Mouse (Mus musculus): ENCODE data around the gene Adra2b. TPM values are rescaled to one million over a fixed set of nuclear protein-coding genes. Genes with fewer than 3 reads are reported as not detected.

The Adra2b gene
- polyA plus RNA-seq, 1 experiment from 2014 or later = 1.9 TPM

GRCm38 (mm10) chr2:127391323-127391722 is 28.3 kb downstream of the Adra2b start:
- Histone ChIP-seq H3K27ac (replicated peaks; ENCODE audit: low read depth, low read length) (no peak overlapping the region), H3K36me3 (replicated peaks; ENCODE audit: control insufficient read depth, insufficient read depth, low read depth, low read length) (no peaks in the 10 kb centered on the region), H3K4me3 (ENCODE audit: low read depth, low read length) (no peak overlapping the region), H3K4me2 (ENCODE audit: low read depth, low read length) (no peak overlapping the region), H3K9me3 (replicated peaks; ENCODE audit: control insufficient read depth, low read length) (no peaks in the 10 kb centered on the region), H3K9ac (replicated peaks; ENCODE audit: low read length) (no peak overlapping the region), H3K27me3 (ENCODE audit: control insufficient read depth, insufficient read depth, low read length) (no peaks in the 10 kb centered on the region), H3K4me1 (ENCODE audit: control insufficient read depth, insufficient read depth, low read length) (no peaks in the 10 kb centered on the region)
- ATAC-seq (replicated peaks; ENCODE audit: insufficient number of reproducible peaks, low FRiP score, low TSS enrichment, low read depth) = no peak
- 79% methylated on average over 3 of the region's 3 CpGs for WGBS
- DNase-seq (ENCODE audit: low spot score) = no peak

GRCm38 (mm10) chr2:127394606-127395161 is 31.7 kb downstream of the Adra2b start:
- H3K27me3 ChIP-seq (ENCODE audit: control insufficient read depth, insufficient read depth, low read length) = no peaks in the 10 kb centered on the region
- H3K4me2 ChIP-seq (ENCODE audit: low read depth, low read length) = no peak overlapping the region
- WGBS = 82% methylated on average over 5 of the region's 5 CpGs
- DNase-seq (ENCODE audit: low spot score) (no peak), ATAC-seq (replicated peaks; ENCODE audit: insufficient number of reproducible peaks, low FRiP score, low TSS enrichment, low read depth) (no peak)
- no peak overlapping the region for H3K9ac ChIP-seq (replicated peaks; ENCODE audit: low read length)
- no peak overlapping the region for H3K4me3 ChIP-seq (ENCODE audit: low read depth, low read length)
- no peaks in the 10 kb centered on the region for H3K36me3 ChIP-seq (replicated peaks; ENCODE audit: control insufficient read depth, insufficient read depth, low read depth, low read length)
- H3K9me3 ChIP-seq (replicated peaks; ENCODE audit: control insufficient read depth, low read length) = no peaks in the 10 kb centered on the region
- no peak overlapping the region for H3K27ac ChIP-seq (replicated peaks; ENCODE audit: low read depth, low read length)
- H3K4me1 ChIP-seq (ENCODE audit: control insufficient read depth, insufficient read depth, low read length) = no peaks in the 10 kb centered on the region

- Histone ChIP-seq H3K4me3 (ENCODE audit: low read depth, low read length) (no peak overlapping the region), H3K36me3 (replicated peaks; ENCODE audit: control insufficient read depth, insufficient read depth, low read depth, low read length) (no peaks in the 10 kb centered on the region), H3K4me1 (ENCODE audit: control insufficient read depth, insufficient read depth, low read length) (no peaks in the 10 kb centered on the region), H3K27ac (replicated peaks; ENCODE audit: low read depth, low read length) (no peak overlapping the region), H3K27me3 (ENCODE audit: control insufficient read depth, insufficient read depth, low read length) (no peaks in the 10 kb centered on the region), H3K9me3 (replicated peaks; ENCODE audit: control insufficient read depth, low read length) (no peaks in the 10 kb centered on the region), H3K4me2 (ENCODE audit: low read depth, low read length) (no peak overlapping the region), H3K9ac (replicated peaks; ENCODE audit: low read length) (no peak overlapping the region)
- ATAC-seq (replicated peaks; ENCODE audit: insufficient number of reproducible peaks, low FRiP score, low TSS enrichment, low read depth) (no peak), DNase-seq (ENCODE audit: low spot score) (no peak)
- 81% methylated on average over 7 of the region's 7 CpGs for WGBS
These were observed 35.7 kb downstream of the Adra2b start for GRCm38 (mm10) chr2:127398738-127399137.

- 91% methylated on average over 6 of the region's 6 CpGs for WGBS
- H3K4me2 ChIP-seq (ENCODE audit: low read depth, low read length) = no peak overlapping the region
- DNase-seq (ENCODE audit: low spot score) (no peak), ATAC-seq (replicated peaks; ENCODE audit: insufficient number of reproducible peaks, low FRiP score, low TSS enrichment, low read depth) (no peak)
- H3K9me3 ChIP-seq (replicated peaks; ENCODE audit: control insufficient read depth, low read length) = no peaks in the 10 kb centered on the region
- no peak overlapping the region for H3K27ac ChIP-seq (replicated peaks; ENCODE audit: low read depth, low read length)
- no peak overlapping the region for H3K4me3 ChIP-seq (ENCODE audit: low read depth, low read length)
- no peaks in the 10 kb centered on the region for H3K4me1 ChIP-seq (ENCODE audit: control insufficient read depth, insufficient read depth, low read length)
- no peak overlapping the region for H3K9ac ChIP-seq (replicated peaks; ENCODE audit: low read length)
- H3K36me3 ChIP-seq (replicated peaks; ENCODE audit: control insufficient read depth, insufficient read depth, low read depth, low read length) = no peaks in the 10 kb centered on the region
- no peaks in the 10 kb centered on the region for H3K27me3 ChIP-seq (ENCODE audit: control insufficient read depth, insufficient read depth, low read length)
These were observed 48.1 kb downstream of the Adra2b start for GRCm38 (mm10) chr2:127411126-127411525.

- 80% methylated on average over 10 of the region's 10 CpGs for WGBS
- Histone ChIP-seq H3K9me3 (replicated peaks; ENCODE audit: control insufficient read depth, low read length) (no peaks in the 10 kb centered on the region), H3K27ac (replicated peaks; ENCODE audit: low read depth, low read length) (no peak overlapping the region), H3K4me2 (ENCODE audit: low read depth, low read length) (no peak overlapping the region), H3K4me3 (ENCODE audit: low read depth, low read length) (no peak overlapping the region), H3K27me3 (ENCODE audit: control insufficient read depth, insufficient read depth, low read length) (no peaks in the 10 kb centered on the region), H3K4me1 (ENCODE audit: control insufficient read depth, insufficient read depth, low read length) (no peaks in the 10 kb centered on the region), H3K36me3 (replicated peaks; ENCODE audit: control insufficient read depth, insufficient read depth, low read depth, low read length) (no peaks in the 10 kb centered on the region), H3K9ac (replicated peaks; ENCODE audit: low read length) (no peak overlapping the region)
- DNase-seq (ENCODE audit: low spot score) (no peak), ATAC-seq (replicated peaks; ENCODE audit: insufficient number of reproducible peaks, low FRiP score, low TSS enrichment, low read depth) (no peak)
These were observed 52.8 kb downstream of the Adra2b start for GRCm38 (mm10) chr2:127415806-127416205.

- H3K27me3 ChIP-seq (ENCODE audit: control insufficient read depth, insufficient read depth, low read length) = no peaks in the 10 kb centered on the region
- H3K9ac ChIP-seq (replicated peaks; ENCODE audit: low read length) = no peak overlapping the region
- no peak overlapping the region for H3K27ac ChIP-seq (replicated peaks; ENCODE audit: low read depth, low read length)
- 69% methylated on average over 3 of the region's 3 CpGs for WGBS
- H3K4me2 ChIP-seq (ENCODE audit: low read depth, low read length) = no peak overlapping the region
- no peak overlapping the region for H3K4me3 ChIP-seq (ENCODE audit: low read depth, low read length)
- no peaks in the 10 kb centered on the region for H3K36me3 ChIP-seq (replicated peaks; ENCODE audit: control insufficient read depth, insufficient read depth, low read depth, low read length)
- H3K4me1 ChIP-seq (ENCODE audit: control insufficient read depth, insufficient read depth, low read length) = no peaks in the 10 kb centered on the region
- DNase-seq (ENCODE audit: low spot score) = no peak
- ATAC-seq (replicated peaks; ENCODE audit: insufficient number of reproducible peaks, low FRiP score, low TSS enrichment, low read depth) = no peak
- no peaks in the 10 kb centered on the region for H3K9me3 ChIP-seq (replicated peaks; ENCODE audit: control insufficient read depth, low read length)
These were observed 53.7 kb downstream of the Adra2b start for GRCm38 (mm10) chr2:127416706-127417105.

Other genes with a start within 250 kb of the Adra2b start
- gene Ncaph, start 229.3 kb upstream of the Adra2b start, polyA plus RNA-seq (2014; fragmentation: Nextera tagmentation; extraction: Ambion mirVana) = 131 and 132 TPM in 2 replicates
- 15.9 and 17.6 TPM in 2 replicates for gene Itpripl1, start 219.8 kb upstream of the Adra2b start, polyA plus RNA-seq (2014; fragmentation: Nextera tagmentation; extraction: Ambion mirVana)
- gene 1810024B03Rik, start 154.9 kb upstream of the Adra2b start, polyA plus RNA-seq (2014; fragmentation: Nextera tagmentation; extraction: Ambion mirVana) = 2.3 and 2.6 TPM in 2 replicates
- gene Snrnp200, start 154.8 kb upstream of the Adra2b start, polyA plus RNA-seq (2014; fragmentation: Nextera tagmentation; extraction: Ambion mirVana) = 104 and 107 TPM in 2 replicates
- 54.8 and 65.2 TPM in 2 replicates for gene Ciao1, start 115.4 kb upstream of the Adra2b start, polyA plus RNA-seq (2014; fragmentation: Nextera tagmentation; extraction: Ambion mirVana)
- gene Tmem127, start 115.3 kb upstream of the Adra2b start, polyA plus RNA-seq (2014; fragmentation: Nextera tagmentation; extraction: Ambion mirVana) = 19.5 and 20.7 TPM in 2 replicates
- gene Stard7, start 93.0 kb upstream of the Adra2b start, polyA plus RNA-seq (2014; fragmentation: Nextera tagmentation; extraction: Ambion mirVana) = 82.8 and 84.0 TPM in 2 replicates
- 4.2 and 4.4 TPM in 2 replicates for gene Dusp2, start 27.0 kb upstream of the Adra2b start, polyA plus RNA-seq (2014; fragmentation: Nextera tagmentation; extraction: Ambion mirVana)
- 0.10 and 0.11 TPM in 2 replicates for gene Astl, start 24.6 kb upstream of the Adra2b start, polyA plus RNA-seq (2014; fragmentation: Nextera tagmentation; extraction: Ambion mirVana)
- gene Gpat2, start 62.0 kb downstream of the Adra2b start, polyA plus RNA-seq (2014; fragmentation: Nextera tagmentation; extraction: Ambion mirVana) = 0.31 TPM in 1 of 2 replicates, not detected in the other
- 24.0 and 24.8 TPM in 2 replicates for gene Fahd2a, start 81.4 kb downstream of the Adra2b start, polyA plus RNA-seq (2014; fragmentation: Nextera tagmentation; extraction: Ambion mirVana)
- 2.8 and 3.0 TPM in 2 replicates for gene Kcnip3, start 158.9 kb downstream of the Adra2b start, polyA plus RNA-seq (2014; fragmentation: Nextera tagmentation; extraction: Ambion mirVana)
- 1.6 and 1.9 TPM in 2 replicates for gene Prom2, start 178.3 kb downstream of the Adra2b start, polyA plus RNA-seq (2014; fragmentation: Nextera tagmentation; extraction: Ambion mirVana)
- 7.5 and 8.3 TPM in 2 replicates for gene Zfp661, start 223.9 kb downstream of the Adra2b start, polyA plus RNA-seq (2014; fragmentation: Nextera tagmentation; extraction: Ambion mirVana)
- gene Mrps5, start 224.0 kb downstream of the Adra2b start, polyA plus RNA-seq (2014; fragmentation: Nextera tagmentation; extraction: Ambion mirVana) = 152 and 165 TPM in 2 replicates